Mouse (Mus musculus) cerebellum, adult 8-10 months (tissue): ENCODE data around the gene Prpsap1.
"Not testable (repeated sequence)": the region's sequence is repeated elsewhere in the genome, so short reads cannot be mapped to it uniquely, and the experiment has no call there.

Experiments
- DNase-seq: peaks from one replicate; pipeline ENCODE4 v3.0.0; 2022

The Prpsap1 gene

DNA sequence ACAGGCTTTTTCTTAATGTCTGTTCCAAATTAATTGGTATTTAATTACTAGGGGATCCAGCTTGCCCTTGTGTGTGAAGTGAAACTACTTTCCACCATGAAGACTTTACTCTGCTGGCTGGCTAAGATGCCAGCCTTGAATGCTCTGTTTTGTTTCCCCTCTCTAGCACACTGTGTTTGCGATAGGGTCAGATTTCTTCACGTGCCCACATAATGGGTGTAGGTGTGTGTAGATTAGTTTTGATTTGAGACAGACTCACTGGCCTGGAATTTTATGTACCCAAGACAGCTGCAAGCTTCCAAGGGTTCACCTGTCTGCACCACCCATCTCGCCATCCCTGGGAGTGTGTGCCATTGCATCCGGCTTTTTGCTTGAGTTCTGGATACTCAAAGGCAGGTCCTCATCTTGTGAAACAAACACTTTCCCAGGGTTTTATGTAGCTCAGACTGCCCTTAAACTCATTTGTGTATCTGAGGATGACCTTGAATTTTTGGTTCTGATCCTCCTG, 19.6 kb upstream of the Prpsap1 start:
- DNase-seq = no peak

DNA sequence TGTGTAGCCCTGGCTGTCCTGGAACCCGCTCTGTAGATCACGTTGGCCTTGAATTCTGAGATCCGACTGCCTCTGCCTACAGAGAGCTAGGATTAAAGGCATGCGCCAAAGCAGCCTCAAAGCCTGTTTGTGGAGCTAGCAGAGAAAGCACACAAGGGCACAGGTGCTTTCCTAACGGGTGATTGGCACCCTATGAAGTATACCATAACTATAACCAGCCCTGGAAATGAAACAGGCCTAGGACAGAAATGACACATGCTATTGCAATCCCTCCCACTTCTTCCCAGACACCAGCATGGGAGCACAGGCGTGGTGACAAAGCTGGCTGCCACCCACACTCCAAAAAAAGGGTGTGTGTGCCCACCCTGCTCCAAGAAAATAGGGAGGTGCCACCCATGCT, 19.0 kb upstream of the Prpsap1 start:
- DNase-seq = no peak

DNA sequence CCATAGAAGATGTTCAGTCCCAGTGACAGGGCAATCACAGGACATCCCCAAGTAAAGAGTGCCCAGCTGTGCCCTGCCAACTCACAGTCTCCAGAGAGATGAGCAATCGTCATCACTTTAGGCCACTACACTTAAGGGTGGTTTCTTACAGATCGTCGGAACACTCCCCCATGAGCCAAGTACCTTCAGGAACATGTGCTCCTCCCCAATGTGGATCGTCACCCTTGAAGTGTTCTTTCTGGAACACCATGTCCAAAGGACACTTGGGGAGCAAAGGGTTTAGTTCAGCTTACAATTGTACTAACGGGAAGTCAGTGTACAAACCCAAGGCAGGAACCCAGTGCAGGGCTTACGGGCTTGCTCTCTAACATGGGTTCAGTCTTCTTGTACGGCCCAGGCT, 18.2 kb upstream of the Prpsap1 start:
- DNase-seq = no peak

DNA sequence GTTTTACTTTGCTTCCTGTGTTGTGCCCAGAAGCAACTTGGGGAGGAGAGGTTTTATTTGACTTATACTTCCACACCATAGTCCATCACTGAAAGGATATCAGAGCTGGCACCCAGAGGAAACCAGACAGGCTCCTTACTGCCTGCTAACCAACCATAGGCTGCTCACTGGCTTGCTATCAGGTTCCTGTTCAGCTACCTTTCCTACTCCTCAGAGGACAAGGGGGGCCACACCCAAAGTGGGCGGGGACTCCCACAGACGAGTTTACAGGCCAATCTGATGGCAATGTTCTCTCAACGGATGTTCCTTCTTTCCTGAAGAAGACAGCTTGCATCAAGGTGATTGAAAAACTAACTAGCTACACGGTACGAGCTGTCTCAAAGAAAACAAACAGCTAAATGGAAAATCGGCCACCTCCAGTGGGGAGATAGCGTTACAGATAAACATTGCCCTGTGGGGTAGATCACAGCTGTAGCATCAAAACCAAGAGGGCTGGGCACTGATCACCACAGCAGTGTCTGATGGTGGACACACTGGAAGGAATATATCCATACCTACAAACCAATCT, 17.4 kb upstream of the Prpsap1 start:
- DNase-seq = no peak

DNA sequence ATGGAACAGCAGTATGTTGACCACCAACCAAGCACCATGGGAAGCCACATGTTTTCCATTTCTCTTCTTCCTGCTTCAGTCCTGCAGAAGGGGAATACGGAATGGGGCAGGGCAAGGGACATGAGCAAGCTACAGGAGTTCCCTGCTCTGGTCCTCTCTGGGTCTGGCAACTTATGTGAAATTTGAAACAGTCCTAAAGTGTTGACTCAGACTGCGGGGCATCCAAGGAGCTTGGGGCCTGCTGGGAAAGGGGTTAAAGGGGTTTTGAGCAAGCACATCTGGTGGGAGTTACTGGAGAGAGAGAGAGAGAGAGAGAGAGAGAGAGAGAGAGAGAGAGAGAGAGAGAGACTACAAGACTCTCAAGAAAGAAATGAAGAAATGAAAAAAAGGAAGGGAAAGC, 14.7 kb upstream of the Prpsap1 start:
- DNase-seq = no peak

DNA sequence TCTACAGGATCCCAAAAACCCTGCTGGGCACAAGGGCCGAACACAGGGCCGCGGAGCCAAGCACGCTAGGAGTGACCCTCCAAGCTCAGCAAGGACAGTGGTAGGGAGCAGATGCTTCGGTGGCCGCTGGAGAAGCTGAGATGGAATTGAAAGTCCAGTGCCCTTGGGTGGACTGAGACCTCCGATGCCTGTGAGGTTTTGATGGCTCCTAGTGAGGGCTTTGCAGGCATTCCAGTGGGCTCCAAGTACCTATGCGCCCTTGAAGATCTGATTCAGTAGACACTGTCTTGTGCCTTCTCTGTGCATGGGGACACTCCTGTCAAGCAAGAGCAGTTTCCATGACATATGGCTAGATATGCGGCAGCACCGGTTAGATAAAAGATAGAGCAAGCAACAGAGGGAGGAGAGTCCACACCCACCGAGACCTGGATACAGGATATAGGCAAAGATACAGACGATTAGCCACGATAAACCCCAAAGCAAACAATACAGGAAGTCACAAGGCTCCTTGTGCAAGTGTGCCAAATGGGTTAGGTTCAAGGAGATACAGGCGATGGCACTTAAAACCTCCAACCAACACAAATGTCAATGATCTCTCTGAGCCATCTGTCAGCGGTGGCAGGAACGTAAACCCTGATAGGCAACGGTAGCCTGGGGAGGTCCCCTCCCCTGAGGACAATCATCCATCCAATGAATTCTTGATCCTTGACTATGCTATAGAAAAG, 12.3 kb upstream of the Prpsap1 start:
- DNase-seq = no peak

DNA sequence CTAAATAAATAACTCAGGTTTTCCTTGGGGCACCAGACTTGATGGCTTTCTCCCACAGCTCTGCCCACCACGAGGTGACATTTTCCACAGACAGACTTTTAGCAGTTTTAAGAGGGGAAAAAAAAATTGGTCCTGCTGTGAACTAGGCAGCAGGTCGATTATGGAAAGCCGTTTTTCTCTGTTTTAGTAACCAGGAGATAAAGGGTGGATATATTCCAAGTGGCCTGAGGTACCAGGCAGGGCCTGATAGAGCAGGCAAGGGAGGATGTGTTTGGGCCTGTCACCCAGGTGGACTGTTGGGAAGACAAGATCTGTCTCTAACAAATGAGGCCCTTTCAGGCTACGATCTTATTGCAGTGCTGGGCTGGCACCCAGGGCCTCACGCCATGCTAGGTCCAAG, 11.6 kb upstream of the Prpsap1 start:
- no peak for DNase-seq

DNA sequence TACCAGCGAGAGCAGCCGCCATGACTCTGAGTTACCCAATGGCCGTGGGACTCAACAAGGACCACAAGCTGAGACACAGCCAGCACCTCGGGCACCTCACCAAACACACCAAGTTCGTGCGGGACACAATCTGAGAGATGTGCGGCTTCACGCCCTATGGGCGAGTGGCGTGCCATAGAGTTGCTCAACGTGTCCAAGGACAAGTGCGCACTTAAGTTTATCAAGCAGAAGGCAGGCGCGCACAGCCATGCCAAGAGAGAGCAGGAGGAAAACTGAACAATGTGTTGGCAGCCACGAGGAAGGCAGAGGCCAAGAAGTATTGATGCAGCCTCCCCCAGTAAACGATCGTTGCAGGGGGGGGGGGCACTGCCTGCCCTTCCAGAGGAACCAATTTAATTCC, 10.5 kb upstream of the Prpsap1 start:
- no peak for DNase-seq

DNA sequence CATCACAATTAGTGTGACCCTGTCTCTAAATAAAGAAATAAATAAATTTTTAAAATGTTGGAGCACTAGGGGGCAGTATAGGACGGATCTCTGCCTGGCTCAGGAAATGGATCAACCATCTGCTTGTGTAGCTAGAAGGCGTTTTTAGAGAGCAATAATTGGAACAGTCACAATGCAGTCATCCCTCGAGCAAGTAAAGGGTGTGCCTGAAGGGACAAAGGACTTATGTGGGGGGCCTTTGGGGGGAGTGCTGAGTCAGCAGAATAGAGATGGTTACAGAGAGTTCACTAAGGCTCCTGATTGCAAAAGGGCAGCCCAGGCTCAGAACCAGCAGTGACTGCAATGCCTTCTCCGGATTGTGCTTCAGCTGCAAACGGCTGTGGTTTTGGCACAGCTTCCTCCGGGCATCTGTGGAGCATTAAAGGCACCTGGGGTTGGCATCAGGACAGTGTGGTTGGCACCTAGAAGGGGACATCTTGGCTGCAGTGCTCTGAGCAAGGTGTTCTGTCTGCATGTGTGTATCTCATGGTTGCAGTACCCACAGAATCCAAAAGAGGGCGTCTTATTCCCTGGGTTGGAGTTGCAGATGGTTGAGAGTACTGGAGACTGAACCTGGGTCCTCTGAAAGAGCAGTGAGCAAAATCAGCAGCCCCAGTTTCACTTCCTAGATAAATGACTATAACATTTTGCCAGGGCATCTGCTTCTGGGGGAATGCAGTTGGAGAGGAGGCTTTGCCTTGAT, 7.2 kb upstream of the Prpsap1 start:
- peak; percentile 55 for DNase-seq

DNA sequence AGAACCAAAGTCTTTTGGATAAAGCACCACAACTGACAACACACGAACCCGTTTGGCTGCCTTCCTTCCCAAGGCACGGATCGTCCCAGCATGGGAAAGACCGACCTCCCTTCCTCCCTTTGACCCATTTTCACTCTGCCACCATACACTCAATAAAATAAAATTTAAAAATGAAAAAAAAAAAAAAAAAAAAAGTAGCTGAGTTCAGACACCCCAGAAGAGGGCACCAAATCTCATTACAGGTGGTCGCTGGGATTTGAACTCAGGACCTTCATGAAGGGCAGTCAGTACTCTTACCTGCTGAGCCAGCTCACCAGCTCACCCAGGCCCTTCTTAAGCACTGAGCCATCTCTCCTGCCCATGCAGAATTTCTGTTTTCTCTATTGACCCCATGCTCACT, 5.0 kb upstream of the Prpsap1 start:
- DNase-seq = no peak

DNA sequence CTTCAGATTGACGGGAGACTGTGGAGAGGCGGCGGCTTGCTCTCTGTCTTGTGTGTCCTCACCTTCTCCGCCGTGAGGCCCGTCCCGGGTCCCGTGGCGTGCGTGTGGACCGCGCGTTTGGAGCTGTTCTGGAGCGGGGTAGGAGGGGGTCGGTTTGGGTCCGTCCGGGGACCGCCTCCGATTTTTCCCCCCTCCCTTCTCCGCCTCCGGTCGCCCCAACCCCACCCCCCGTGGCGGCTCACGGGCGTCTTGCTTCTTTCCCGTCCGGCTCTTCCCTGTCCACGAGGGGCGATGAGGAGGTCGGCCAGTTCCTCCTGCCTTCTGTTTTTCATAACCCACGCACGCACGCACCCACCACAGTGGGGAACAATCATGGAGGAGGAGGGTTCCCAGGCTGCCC, 4.6 kb upstream of the Prpsap1 start:
- no peak for DNase-seq

DNA sequence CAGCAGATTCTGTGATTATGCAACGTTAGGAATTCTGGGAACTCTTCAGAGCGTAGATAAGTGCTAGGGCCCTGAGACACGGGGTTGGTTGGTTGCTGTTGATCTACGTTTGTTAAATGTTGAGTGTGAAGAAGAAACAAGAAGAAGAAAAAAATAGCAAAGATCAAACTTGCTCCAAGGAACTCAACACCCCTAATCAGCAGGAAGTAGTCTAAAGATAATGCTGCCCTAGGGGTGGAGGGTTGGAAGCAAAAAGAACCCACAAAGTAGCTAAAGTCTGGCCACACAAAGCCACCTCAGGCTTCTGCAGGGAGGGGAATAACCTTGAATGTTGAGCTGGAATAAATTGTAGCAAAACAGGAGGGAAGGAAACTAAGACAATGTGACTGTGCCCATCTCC, 3.3 kb upstream of the Prpsap1 start:
- no peak for DNase-seq

DNA sequence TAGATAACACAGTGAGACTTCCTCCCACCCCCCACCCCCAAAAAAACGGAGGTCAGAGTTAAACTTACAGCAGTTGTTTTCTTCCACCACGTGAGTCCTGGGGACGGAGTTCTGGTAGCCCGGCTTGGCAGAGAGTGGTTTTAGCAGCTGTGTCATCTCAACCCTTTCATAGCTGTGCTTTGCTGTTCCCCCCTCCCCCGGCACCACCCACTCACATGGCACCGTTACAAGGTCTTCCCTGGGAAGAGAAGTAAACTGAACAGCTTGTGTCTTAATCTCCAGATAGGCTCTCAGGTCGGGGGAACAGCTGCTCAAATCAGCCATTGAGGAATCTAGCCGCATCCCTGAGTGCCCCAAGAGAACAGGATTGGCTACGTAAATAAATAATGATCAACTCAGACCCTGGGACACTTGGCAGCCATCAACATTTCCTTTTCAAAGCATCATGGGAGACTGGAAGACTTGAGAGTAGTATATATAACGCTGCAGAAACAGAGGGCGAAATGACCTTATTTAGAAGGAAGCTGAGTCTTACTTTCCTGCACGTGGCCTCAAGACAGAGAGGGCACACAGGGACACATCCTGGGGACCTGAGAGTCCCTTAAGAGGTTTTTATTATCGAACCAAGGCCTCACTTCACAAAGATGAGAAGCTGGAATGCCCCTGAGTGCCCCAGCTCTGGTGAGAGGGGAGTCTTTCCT, 622 bp upstream of the Prpsap1 start:
- no peak for DNase-seq

DNA sequence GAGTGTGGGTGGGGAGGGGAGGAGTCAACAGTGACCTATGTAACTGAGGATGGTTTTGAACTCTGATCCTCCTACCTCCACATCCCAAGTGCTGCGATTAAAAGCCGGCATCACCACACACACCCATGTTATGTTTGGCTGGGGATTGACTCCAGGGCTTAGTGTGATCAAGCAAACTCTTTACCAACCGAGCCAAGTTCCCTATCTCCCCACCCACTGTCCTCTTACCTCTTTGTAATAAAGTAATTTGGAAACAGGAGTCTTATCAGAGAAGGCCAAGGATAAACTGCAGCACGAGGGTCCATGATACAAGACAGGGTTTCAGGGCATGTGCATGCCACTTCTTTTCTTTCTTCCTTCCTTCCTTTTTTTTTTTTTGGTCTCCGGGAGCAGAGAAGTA, 811 bp downstream of the Prpsap1 start:
- DNase-seq = no peak

DNA sequence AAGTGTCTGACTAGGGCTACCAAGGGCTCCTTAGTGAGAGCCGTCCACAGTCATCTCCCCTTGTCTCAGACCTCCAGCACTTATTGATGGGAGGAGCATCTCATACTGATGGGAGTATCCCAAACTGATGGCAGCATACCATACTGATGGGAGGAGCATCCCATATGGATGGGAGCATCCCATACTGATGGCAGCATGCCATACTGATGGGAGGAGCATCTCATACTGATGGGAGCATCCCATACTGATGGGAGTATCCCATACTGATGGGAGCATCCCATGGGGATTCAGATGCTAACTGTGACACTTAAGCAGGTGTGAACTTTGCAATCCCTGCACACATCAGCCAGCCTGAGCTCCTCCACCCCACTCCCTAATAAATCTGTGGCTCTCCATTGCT, 1.5 kb downstream of the Prpsap1 start:
- not testable (repeated sequence) for DNase-seq

DNA sequence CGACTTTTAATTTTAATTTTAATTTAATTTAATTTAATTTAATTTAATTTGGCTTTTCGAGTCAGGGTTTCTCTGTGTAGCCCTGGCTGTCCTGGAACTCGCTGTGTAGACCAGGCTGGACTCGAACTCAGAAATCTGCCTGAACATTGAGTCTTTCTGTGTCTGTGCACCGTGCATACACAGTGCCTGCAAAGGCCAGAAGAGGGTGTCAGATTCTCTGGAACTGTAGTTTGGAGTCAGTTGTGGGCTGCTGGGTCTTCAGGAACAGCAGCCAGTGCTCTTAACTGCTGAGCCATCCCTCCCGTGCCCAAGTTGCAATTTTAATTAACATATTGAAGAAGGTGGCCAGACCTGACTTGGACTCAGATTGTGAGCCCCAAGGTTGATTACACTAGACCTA, 2.7 kb downstream of the Prpsap1 start:
- no peak for DNase-seq

DNA sequence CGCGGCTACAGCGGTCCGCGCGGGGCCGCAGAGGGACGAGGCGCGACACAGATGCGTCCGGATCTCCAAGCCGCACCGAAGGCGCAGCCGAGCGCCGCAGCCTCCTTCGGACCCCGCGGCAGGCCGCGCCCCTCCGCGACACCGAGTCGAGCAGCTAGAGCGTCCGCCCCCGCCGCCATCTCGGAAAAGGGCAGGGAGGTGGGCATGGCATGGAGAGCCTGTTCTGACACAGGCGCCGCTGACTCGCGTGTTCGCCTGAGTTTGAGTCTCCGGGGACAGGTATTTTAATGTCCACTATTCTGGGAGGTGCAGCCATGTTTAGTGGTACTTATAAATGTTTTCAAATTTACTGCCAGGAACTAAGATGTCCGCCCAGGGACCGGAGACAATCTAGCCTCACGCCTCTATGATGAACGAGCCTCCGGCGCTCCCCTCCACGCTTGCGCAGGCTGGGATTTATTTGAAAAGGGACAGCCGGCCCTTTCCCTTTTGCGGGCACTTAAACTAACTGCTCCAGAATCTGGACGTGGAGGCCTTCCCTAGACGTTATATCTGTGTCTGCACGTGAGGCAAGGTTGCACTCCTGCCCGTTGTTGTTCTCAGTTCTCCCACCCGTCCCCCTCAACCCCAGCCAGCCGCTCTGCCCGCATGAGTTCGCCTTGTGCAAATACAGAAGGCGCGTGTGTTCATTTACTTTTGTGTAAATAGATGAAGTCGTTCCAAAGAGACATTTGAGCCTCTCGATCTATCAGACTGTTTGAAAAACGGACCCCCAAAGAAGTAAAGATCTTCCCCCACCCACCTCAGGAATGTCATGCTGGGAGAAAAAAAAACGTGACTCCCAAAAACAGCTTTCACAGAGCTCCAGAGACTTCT, 3.5 kb downstream of the Prpsap1 start:
- peak; percentile 85 for DNase-seq

DNA sequence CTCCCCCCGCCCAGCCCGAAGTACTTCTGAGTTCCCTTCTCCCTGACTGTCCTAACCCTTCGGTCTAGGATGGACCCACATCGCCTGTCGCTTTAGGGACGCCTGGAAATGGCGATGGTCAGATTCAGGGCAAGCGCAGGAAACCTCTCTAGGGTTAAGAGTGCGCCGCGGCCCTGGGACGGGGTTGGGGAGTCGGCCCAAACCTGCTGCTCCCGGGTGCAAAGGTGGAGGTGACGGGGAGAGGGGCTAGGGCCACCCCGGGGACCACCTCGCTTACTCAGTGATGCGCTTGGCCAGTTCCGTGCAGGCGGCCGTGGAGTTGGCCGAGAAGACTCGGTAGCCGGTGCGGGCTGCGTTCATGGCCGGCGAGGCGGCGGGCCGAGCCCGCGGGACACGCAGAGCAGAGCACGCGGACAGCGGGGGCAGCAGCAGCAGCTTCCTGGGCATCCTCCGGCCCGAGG, 4.2 kb downstream of the Prpsap1 start:
- DNase-seq = no peak

DNA sequence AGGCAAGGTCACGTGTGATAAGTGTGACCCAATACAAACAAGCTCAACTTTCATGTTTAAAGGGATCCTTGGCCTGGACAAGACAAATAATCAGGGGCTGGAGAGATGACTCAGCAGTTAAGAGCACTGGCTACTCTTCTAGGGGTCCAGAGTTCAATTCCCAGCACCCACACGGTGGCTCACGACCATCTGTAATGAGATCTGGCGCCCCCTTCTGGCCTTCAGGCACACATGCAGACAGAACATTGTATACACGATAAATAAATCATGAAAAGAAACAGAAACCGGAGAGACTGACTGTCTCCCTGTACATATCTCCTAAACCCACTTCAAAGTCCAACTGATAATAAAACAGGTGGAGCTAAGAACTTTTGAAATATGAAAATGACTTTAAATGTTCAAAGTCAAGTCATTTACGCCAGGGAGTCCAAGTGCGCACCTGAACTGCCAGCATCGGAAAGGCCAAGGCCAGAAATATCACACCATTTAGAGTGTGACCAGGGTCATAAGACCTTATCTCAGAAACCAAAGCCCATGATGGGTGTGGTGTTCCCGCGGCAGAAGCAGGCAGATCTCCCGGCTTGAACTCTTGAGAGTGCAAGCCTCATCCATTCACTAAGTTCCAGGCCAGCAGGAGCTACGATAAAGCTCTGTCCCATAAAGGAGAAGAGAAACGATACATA, 5.2 kb downstream of the Prpsap1 start:
- no peak for DNase-seq

DNA sequence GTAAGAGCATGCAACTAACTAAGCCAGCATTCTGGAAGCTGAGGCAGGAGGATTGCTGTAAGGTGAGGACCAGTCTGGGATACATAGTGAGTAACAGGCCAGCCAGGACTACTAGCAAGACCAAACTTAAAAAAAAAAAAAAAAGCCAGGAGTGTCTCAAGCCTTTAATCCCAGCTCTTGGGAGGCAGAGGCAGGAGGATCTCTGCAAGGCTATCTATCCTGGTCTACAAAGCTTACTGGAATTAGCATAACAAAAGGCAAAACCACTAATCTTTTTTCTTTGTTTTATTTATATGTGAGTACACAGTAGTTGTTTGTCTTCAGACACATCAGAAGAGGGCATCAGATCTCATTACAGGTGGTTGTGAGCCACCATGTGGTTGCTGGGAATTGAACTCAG, 5.8 kb downstream of the Prpsap1 start:
- no peak for DNase-seq

DNA sequence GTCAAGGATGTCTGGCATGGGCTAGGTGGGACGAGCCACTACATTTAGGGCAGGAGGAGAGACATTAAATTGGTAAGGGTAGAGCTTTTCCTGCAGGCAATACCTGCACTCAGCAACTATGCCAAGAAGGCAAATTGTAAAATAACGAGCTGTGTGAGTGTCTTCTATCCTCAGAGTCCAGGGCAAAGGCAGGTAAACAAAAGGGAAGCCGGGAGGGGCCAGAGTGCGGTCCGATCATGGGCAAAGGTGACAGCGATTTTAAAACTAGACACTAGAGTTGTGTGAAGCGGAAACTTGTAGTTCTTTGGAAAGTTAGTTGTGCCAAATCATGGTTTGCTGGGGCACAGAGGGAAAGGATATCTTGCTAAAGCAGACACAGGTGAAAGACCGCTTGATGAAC, 9.7 kb downstream of the Prpsap1 start:
- no peak for DNase-seq

DNA sequence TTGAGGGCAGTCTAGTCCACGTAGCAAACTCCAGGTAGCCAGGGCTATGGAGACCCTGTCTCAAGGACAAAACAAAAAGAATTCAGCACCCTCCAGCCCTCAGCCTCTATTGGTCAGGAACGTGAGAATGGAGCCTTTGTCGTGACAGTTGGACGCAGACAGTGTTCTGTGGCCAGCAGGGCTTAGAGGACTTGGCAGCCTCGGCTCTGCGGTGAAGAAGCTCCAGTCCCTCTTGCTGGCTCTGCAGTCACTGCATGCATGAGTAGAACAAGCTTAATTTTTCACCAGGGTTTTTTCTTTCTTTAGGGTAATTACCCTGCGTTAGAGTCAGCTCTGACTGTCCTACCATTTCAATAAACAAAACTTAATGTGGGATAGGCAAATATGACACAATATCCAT, 12.2 kb downstream of the Prpsap1 start:
- DNase-seq = no peak
